Mouse (Mus musculus) thymus, adult 2 months (tissue): ENCODE data around the gene Apobec1.

Source experiments
- CTCF ChIP-seq: fragments of 200-500 bp; IDR thresholded peaks from 2 replicates; pipeline ENCODE4 v1.5.1; 2012; ENCODE audit warnings: mild to moderate bottlenecking, control low read depth, low read length, moderate library complexity, borderline replicate concordance; ENCODE audit not compliant: control insufficient read depth, poor library complexity, insufficient read depth; ENCODE audit errors: extremely low read depth
- POLR2A ChIP-seq: fragments of 200-500 bp; IDR thresholded peaks from 2 replicates; pipeline ENCODE4 v1.6.1; 2012; ENCODE audit warnings: mild to moderate bottlenecking, low read length, control low read depth, moderate library complexity; ENCODE audit not compliant: control insufficient read depth, poor library complexity, insufficient read depth; ENCODE audit errors: extremely low read depth

DNA sequence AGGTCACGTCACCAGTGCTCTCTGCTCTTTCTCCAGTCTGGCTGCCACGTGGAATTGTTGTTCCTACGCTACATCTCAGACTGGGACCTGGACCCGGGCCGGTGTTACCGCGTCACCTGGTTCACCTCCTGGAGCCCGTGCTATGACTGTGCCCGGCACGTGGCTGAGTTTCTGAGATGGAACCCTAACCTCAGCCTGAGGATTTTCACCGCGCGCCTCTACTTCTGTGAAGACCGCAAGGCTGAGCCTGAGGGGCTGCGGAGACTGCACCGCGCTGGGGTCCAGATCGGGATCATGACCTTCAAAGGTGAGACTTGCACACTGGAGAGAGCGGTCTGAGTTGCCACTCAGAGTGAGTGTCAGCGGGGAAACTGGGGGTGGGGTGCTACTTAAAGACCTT lies 41.2 kb downstream of the Apobec1 start:
- TF ChIP-seq CTCF (no peak), POLR2A (no peak)
